Mouse (Mus musculus) midbrain, embryonic 13.5 days (tissue): Measurements from ENCODE around the gene Relch. TPM values are rescaled to one million over a fixed set of nuclear protein-coding genes. Genes with fewer than 3 reads are reported as not detected.

Experiments
- ATAC-seq: fragments of 200-750 bp; cut with Nextera tagmentation; 2 replicates; pipeline ENCODE4 v1.8.0; 2017; ENCODE audit warnings: mild to moderate bottlenecking, moderate TSS enrichment, moderate library complexity
- H3K27ac ChIP-seq: fragments of 300-500 bp; sonication (generic); 2 replicates; pipeline ENCODE4 v1.5.1; 2015; ENCODE audit warnings: inconsistent platforms, mild to moderate bottlenecking, moderate library complexity
- H3K27me3 ChIP-seq: fragments of 300-500 bp; sonication (generic); 2 replicates; pipeline ENCODE4 v1.6.1; 2015; ENCODE audit warnings: mild to moderate bottlenecking, inconsistent platforms
- H3K36me3 ChIP-seq: fragments of 300-500 bp; sonication (generic); 2 replicates; pipeline ENCODE4 v1.6.1; 2015; ENCODE audit warnings: mild to moderate bottlenecking, inconsistent platforms
- H3K4me1 ChIP-seq: fragments of 300-500 bp; sonication (generic); replicated peaks from 2 replicates; pipeline ENCODE4 v1.6.1; 2015; ENCODE audit warnings: inconsistent platforms
- H3K4me2 ChIP-seq: fragments of 300-500 bp; sonication (generic); replicated peaks from 2 replicates; pipeline ENCODE4 v1.6.1; 2015; ENCODE audit warnings: moderate library complexity, mild to moderate bottlenecking, inconsistent platforms
- H3K4me3 ChIP-seq: fragments of 300-500 bp; sonication (generic); replicated peaks from 2 replicates; pipeline ENCODE4 v1.5.1; 2015; ENCODE audit warnings: mild to moderate bottlenecking, inconsistent platforms
- H3K9ac ChIP-seq: fragments of 300-500 bp; sonication (generic); replicated peaks from 2 replicates; pipeline ENCODE4 v1.6.1; 2015; ENCODE audit warnings: mild to moderate bottlenecking, inconsistent platforms
- H3K9me3 ChIP-seq: fragments of 300-500 bp; sonication (generic); 2 replicates; pipeline ENCODE4 v1.6.1; 2016; ENCODE audit warnings: mild to moderate bottlenecking, inconsistent platforms
- WGBS: fragments of 180-500 bp; shearing (Covaris S2); methylation state at CpG from one replicate; pipeline ENCODE4 v1.1.7; 2015; 5-methylcytosine and 5-hydroxymethylcytosine counted together
- polyA plus RNA-seq: library from polyadenylated mRNA; unstranded; fragments of >200 nt; fragmentation: Nextera tagmentation; extraction: Ambion mirVana; gene quantifications from 2 replicates; pipeline ENCODE4 v1.2.1, GENCODE M21; 2015

Gene Relch
- polyA plus RNA-seq, 1 experiment from 2014 or later: 40.8 TPM

DNA sequence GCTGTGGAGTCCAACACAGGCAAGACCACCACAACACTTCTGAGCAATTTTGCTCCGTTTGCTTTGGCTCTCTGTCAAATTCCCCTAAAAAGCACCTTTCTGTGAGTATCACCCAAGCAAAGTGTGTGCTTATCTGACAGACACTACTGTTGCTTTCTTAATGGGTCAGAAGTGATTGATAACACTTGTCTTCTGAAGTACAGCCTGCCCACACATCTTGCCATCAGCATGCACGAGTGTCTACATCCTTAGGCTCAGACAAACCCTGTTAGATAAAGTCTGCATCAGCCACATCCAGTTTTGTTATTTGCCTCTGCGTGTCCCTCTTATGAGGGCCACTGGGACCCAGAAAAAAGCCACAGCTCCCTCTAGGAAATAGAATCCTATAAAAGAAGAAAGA is 140.6 kb downstream of the Relch start:
- H3K36me3 ChIP-seq: no peaks in the 10 kb centered on the region
- H3K27me3 ChIP-seq: no peaks in the 10 kb centered on the region
- no peak overlapping the region for H3K27ac ChIP-seq
- no peak overlapping the region for H3K4me3 ChIP-seq
- no peak overlapping the region for H3K4me2 ChIP-seq
- H3K4me1 ChIP-seq: no peaks in the 10 kb centered on the region
- H3K9ac ChIP-seq: no peak overlapping the region
- H3K9me3 ChIP-seq: no peaks in the 10 kb centered on the region
- 87% methylated on average over 3 of the region's 3 CpGs for WGBS
- ATAC-seq: no peak

Other genes starting within 250 kb of the Relch start
- gene Pign, start 184 bp upstream of the Relch start, polyA plus RNA-seq: 12.1 and 13.1 TPM in 2 replicates
- gene Tnfrsf11a, start 116.9 kb downstream of the Relch start, polyA plus RNA-seq: 0.27 and 0.36 TPM in 2 replicates